Mouse (Mus musculus) G1E (cell line): ENCODE data around the gene Inpp5d. TPM values are rescaled to one million over a fixed set of nuclear protein-coding genes. Genes with fewer than 3 reads are reported as not detected.

ENCODE experiments used
- ATAC-seq: 2 replicates; pipeline ENCODE4 v1.8.0; 2016; ENCODE audit warnings: mild to moderate bottlenecking; ENCODE audit not compliant: insufficient number of reproducible peaks, poor library complexity, low FRiP score, severe bottlenecking; ENCODE audit errors: extremely low read depth
- DNase-seq: peaks from one replicate; pipeline ENCODE4 v3.0.0; 2012; ENCODE audit warnings: low spot score
- H3K27me3 ChIP-seq: 2 replicates; pipeline ENCODE4 v1.6.1; 2012; ENCODE audit warnings: mild to moderate bottlenecking, low read length, inconsistent platforms; ENCODE audit not compliant: insufficient read depth
- H3K36me3 ChIP-seq: replicated peaks from 2 replicates; pipeline ENCODE3; 2012; ENCODE audit warnings: mild to moderate bottlenecking, inconsistent platforms
- H3K4me1 ChIP-seq: 2 replicates; pipeline ENCODE4 v1.6.1; 2012; ENCODE audit warnings: low read depth, low read length, inconsistent platforms, mixed read lengths; ENCODE audit not compliant: insufficient read depth
- H3K4me3 ChIP-seq: 2 replicates; pipeline ENCODE4 v1.5.1; 2012; ENCODE audit warnings: low read depth, mild to moderate bottlenecking, inconsistent platforms, low read length, moderate library complexity, mixed read lengths
- H3K9me3 ChIP-seq: replicated peaks from 2 replicates; pipeline ENCODE4 v1.6.1; 2012; ENCODE audit warnings: inconsistent platforms
- CTCF ChIP-seq: IDR thresholded peaks from 2 replicates; pipeline ENCODE4 v1.5.1; 2012; ENCODE audit warnings: low read depth, low read length, inconsistent platforms, mixed read lengths
- GATA1 ChIP-seq: IDR thresholded peaks from 2 replicates; pipeline ENCODE4 v1.6.1; 2012; ENCODE audit warnings: borderline replicate concordance, low read length, inconsistent platforms, mixed read lengths
- GATA2 ChIP-seq: IDR thresholded peaks from 2 replicates; pipeline ENCODE4 v1.6.1; 2012; ENCODE audit warnings: low read depth, low read length, inconsistent platforms, borderline replicate concordance
- POLR2AphosphoS5 ChIP-seq: IDR thresholded peaks from 2 replicates; pipeline ENCODE4 v1.6.1; 2012; ENCODE audit warnings: low read depth, low read length, inconsistent platforms; ENCODE audit not compliant: insufficient replicate concordance
- TAL1 ChIP-seq: conservative IDR thresholded peaks from 2 replicates; pipeline ENCODE4 v1.6.1; 2012; ENCODE audit warnings: low read depth, low read length, inconsistent platforms, mixed read lengths
- polyA plus RNA-seq: library from polyadenylated mRNA; stranded (reverse); fragments of >175 nt; gene quantifications from 2 replicates; pipeline ENCODE4 v1.2.3, GENCODE M21; 2012
- total RNA-seq, 2 experiments: library from RNA; stranded (forward) in 1 of 2; stranded (reverse) in 1 of 2; fragments of 200-1000 nt in 1 of 2; fragments of >200 nt in 1 of 2; fragmentation: Nextera tagmentation in 1 of 2; gene quantifications; 2 replicates each; pipeline ENCODE4 v1.2.3; 2014 to 2017

The Inpp5d gene
- total and polyA plus RNA-seq, 3 experiments: 122 to 238 (median 186) TPM

DNA sequence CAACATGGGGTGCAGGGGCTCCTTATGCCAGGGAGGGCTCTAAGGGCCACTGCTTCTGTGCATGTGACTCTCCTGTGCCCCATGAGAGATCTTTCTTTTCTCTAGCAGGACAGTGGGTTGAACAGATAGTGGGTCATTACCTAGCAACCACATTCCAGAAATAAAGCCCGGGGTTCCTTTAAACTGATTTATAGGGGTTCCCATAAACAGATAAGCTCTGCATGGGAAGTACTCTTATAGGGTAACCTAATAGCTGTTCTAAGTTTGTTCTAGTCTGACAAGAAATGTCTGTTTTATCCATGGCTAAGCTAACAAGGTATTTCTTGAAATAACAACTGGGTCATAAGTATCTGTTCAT, 92.5 kb downstream of the Inpp5d start:
- H3K27me3 ChIP-seq: no peaks in the 10 kb centered on the region
- no peak for TF ChIP-seq GATA2
- TF ChIP-seq GATA1: no peak
- no peak for TF ChIP-seq TAL1
- no peak for TF ChIP-seq POLR2AphosphoS5
- no peak for TF ChIP-seq CTCF
- no peaks in the 10 kb centered on the region for H3K9me3 ChIP-seq
- DNase-seq (no peak), ATAC-seq (no peak)
- no peak overlapping the region for H3K4me3 ChIP-seq
- peaks cover 28% of the 10 kb centered on the region for H3K4me1 ChIP-seq
- H3K36me3 ChIP-seq: peaks cover 100% of the 10 kb centered on the region

DNA sequence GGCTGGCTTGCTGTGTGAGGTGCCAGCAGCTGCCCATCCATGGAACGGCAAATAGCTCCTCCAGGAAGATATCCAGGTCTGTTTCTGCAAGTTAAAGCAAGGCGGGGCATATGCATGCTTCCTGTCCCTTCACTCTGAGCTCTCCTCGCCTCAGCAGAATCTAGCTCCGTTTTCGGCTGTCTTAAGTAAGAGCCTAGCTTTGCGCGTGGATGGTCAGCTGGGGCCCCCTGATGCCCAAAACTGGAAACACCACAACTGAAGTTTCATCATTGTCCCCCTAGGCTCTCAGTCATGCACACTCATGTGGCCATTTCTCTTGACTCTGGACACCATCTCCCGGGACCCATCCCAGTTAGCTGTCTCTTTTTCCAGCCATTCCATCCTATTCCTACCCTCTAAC, 101.3 kb downstream of the Inpp5d start:
- ATAC-seq: no peak; the same call in 1 of the 2 replicates
- H3K36me3 ChIP-seq: peaks cover 84% of the 10 kb centered on the region
- TF ChIP-seq GATA1 (no peak), GATA2 (no peak), POLR2AphosphoS5 (no peak), TAL1 (no peak), CTCF (no peak)

DNA sequence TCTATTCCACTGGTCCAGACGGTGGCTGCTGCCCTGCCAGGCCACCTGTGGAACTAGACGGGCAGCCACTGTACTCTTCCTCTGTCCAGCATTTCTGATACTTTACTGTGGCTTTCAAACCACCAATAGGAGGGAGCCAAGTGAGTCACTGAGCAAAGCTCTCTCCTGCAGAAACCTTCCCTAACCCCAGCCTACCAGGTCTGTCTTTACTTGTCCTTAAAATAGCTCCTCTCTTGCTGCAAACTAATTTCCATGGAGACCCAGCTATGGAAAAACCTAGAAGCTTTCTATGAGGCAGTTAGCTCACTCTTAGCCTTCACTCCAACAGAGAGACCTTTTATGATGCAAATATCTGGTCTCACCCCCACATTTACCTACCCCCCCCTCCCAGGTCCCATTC, 102.0 kb downstream of the Inpp5d start:
- TF ChIP-seq TAL1 (no peak), CTCF (no peak), GATA2 (no peak)
- no peak for DNase-seq
- Histone ChIP-seq H3K36me3 (peaks cover 77% of the 10 kb centered on the region), H3K27me3 (no peaks in the 10 kb centered on the region), H3K4me1 (peaks cover 8% of the 10 kb centered on the region), H3K4me3 (no peak overlapping the region), H3K9me3 (no peaks in the 10 kb centered on the region)
- ATAC-seq: no peak

More for the DNA sequence above, 101.3 kb downstream of the Inpp5d start:
- Histone ChIP-seq H3K4me3 (no peak overlapping the region), H3K9me3 (no peaks in the 10 kb centered on the region), H3K27me3 (no peaks in the 10 kb centered on the region), H3K4me1 (peaks cover 8% of the 10 kb centered on the region)
- no peak for DNase-seq

DNA sequence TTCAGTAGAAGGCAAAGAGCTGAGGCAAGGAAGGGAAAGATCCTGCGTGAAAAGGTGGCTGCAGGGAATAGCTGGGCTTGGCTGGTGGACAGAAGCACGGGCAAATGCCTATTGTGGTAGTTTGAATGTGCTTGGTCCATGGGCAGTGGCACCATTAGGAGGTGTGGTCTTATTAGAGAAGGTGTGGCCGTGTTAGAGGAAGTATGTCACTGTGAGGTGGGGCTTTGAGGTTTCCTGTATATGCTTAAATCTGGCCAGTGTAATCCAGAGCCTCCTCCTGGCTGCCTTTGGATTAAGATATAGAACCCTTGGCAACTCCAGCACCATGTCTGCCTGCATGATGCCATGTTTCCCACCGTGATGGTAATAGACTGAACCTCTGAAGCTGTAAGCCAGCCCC, 103.2 kb downstream of the Inpp5d start:
- DNase-seq (no peak), ATAC-seq (no peak)
- peaks cover 64% of the 10 kb centered on the region for H3K36me3 ChIP-seq
- H3K4me3 ChIP-seq: no peak overlapping the region
- H3K9me3 ChIP-seq: no peaks in the 10 kb centered on the region
- peaks cover 8% of the 10 kb centered on the region for H3K4me1 ChIP-seq
- H3K27me3 ChIP-seq: peaks cover 4% of the 10 kb centered on the region
- TF ChIP-seq TAL1 (no peak), GATA2 (no peak), GATA1 (no peak), CTCF (no peak), POLR2AphosphoS5 (no peak)

DNA sequence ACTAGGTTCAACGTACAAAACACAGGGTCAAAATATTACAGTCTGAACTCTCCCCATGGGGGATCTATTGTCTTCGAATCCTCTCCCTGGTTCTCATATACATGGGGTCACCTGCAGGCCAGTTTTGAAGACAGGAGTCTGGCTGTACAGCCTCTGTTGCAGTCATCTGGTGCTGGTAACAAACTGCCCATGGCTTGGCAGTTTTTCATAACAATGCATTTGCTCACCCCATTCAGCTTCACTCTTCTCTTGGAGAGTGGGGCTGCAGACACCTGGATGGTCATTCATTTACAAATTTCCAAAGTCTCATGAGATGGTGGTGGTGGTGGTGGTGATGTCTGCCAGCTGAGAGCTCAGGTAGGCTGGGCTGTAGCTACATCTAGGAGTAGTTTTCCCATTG, 109.0 kb downstream of the Inpp5d start:
- no peaks in the 10 kb centered on the region for H3K9me3 ChIP-seq
- peaks cover 8% of the 10 kb centered on the region for H3K36me3 ChIP-seq
- ATAC-seq: no peak
- H3K4me1 ChIP-seq: no peaks in the 10 kb centered on the region
- no peak for DNase-seq
- H3K27me3 ChIP-seq: peaks cover 21% of the 10 kb centered on the region
- H3K4me3 ChIP-seq: no peak overlapping the region
- TF ChIP-seq POLR2AphosphoS5: no peak
- no peak for TF ChIP-seq TAL1
- no peak for TF ChIP-seq GATA1

DNA sequence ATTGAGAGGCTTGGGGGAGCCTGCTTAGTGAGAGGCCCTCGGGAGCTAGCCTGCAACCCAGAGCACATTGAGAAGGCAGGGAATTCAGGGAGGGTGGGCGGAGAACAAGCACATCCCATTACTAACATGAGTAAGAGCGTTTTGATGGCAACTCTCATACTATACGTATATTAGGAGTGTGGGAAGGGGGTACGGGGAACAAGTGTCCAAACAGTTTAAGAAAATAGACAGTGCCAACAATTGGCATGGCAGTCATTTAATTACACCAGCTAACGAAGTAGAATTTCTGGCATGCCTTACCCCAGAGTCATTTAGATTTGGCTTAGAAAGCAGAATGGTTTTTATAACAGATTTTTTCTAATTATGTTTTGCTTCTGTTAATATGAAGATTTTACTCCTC, 109.7 kb downstream of the Inpp5d start:
- peaks cover 25% of the 10 kb centered on the region for H3K27me3 ChIP-seq
- no peak for ATAC-seq
- H3K4me1 ChIP-seq: no peaks in the 10 kb centered on the region
- TF ChIP-seq POLR2AphosphoS5: no peak
- TF ChIP-seq GATA2: no peak
- TF ChIP-seq TAL1: no peak
- TF ChIP-seq GATA1: no peak
- TF ChIP-seq CTCF: no peak
- H3K36me3 ChIP-seq: peaks cover 4% of the 10 kb centered on the region
- DNase-seq: no peak
- no peak overlapping the region for H3K4me3 ChIP-seq
- no peaks in the 10 kb centered on the region for H3K9me3 ChIP-seq

DNA sequence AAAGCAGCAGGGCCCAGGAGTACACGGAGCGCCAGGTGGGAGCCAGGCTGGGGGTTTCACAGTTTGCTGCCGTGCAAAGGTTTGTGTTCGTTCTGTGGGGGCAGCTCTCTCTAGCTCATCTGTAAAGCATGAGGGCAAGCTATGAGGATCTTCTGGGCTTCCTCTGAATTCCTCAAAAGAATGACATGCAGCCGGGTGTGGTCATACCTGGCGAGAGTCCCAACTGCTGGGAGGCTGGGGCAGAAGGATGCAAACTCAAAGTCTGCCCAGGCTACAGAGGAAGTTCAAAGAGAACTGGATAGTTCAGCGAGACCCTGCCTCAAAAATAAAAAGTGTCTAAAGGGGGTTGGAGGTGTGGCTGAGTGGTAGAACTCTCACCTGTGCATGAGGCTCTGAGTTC, 110.2 kb downstream of the Inpp5d start:
- Histone ChIP-seq H3K9me3 (no peaks in the 10 kb centered on the region), H3K4me3 (no peak overlapping the region), H3K36me3 (peaks cover 2% of the 10 kb centered on the region), H3K27me3 (peaks cover 29% of the 10 kb centered on the region), H3K4me1 (no peaks in the 10 kb centered on the region)
- ATAC-seq (no peak), DNase-seq (no peak)
- TF ChIP-seq CTCF: no peak
- no peak for TF ChIP-seq GATA1
- TF ChIP-seq GATA2: no peak
- TF ChIP-seq POLR2AphosphoS5: no peak
- TF ChIP-seq TAL1: no peak
